Mouse (Mus musculus) neural tube, embryonic 14.5 days (tissue): ENCODE results near the gene Nav2. TPM values are rescaled to one million over a fixed set of nuclear protein-coding genes. Genes with fewer than 3 reads are reported as not detected.

Source experiments
- ATAC-seq: fragments of 200-750 bp; cut with Nextera tagmentation; 2 replicates; pipeline ENCODE4 v1.8.0; 2017; ENCODE audit warnings: low read depth, mild to moderate bottlenecking, moderate TSS enrichment, moderate library complexity
- H3K27ac ChIP-seq: fragments of 300-500 bp; sonication (generic); 2 replicates; pipeline ENCODE4 v1.5.1; 2014; ENCODE audit warnings: low read depth, mild to moderate bottlenecking, control low read depth, low read length, moderate library complexity, mixed read lengths
- H3K27me3 ChIP-seq: fragments of 300-500 bp; sonication (generic); 2 replicates; pipeline ENCODE4 v1.6.1; 2014; ENCODE audit warnings: low read length; ENCODE audit not compliant: control insufficient read depth, insufficient read depth
- H3K36me3 ChIP-seq: fragments of 300-500 bp; sonication (generic); 2 replicates; pipeline ENCODE4 v1.6.1; 2014; ENCODE audit warnings: low read length, mixed read lengths; ENCODE audit not compliant: control insufficient read depth, insufficient read depth
- H3K4me1 ChIP-seq: fragments of 300-500 bp; sonication (generic); 2 replicates; pipeline ENCODE4 v1.6.1; 2014; ENCODE audit warnings: low read length; ENCODE audit not compliant: control insufficient read depth, insufficient read depth
- H3K4me2 ChIP-seq: fragments of 300-500 bp; sonication (generic); 2 replicates; pipeline ENCODE4 v1.6.1; 2014; ENCODE audit warnings: mild to moderate bottlenecking, low read depth, low read length, control low read depth
- H3K4me3 ChIP-seq: fragments of 300-500 bp; sonication (generic); 2 replicates; pipeline ENCODE4 v1.5.1; 2014; ENCODE audit warnings: low read depth, low read length, control low read depth, mixed read lengths
- H3K9ac ChIP-seq: fragments of 300-500 bp; sonication (generic); replicated peaks from 2 replicates; pipeline ENCODE4 v1.6.1; 2014; ENCODE audit warnings: low read depth, mild to moderate bottlenecking, control low read depth, low read length, mixed read lengths
- H3K9me3 ChIP-seq: fragments of 300-500 bp; sonication (generic); 2 replicates; pipeline ENCODE4 v1.6.1; 2016; ENCODE audit warnings: low read length; ENCODE audit not compliant: control insufficient read depth
- WGBS: fragments of 180-500 bp; shearing (Covaris S2); extraction: QIAGEN DNeasy Blood & Tissue Kit; methylation state at CpG from one replicate; pipeline ENCODE4 v1.1.7; 2014; 5-methylcytosine and 5-hydroxymethylcytosine counted together
- polyA plus RNA-seq: library from polyadenylated mRNA; unstranded; fragments of >200 nt; fragmentation: Nextera tagmentation; extraction: Ambion mirVana; gene quantifications from 2 replicates; pipeline ENCODE4 v1.2.1, GENCODE M21; 2014

Gene Nav2
- polyA plus RNA-seq, 1 experiment from 2014 or later, result 36.5 TPM

GRCm38 (mm10) chr7:49450261-49451141 is 542.0 kb downstream of the Nav2 start:
- H3K4me1 ChIP-seq, result peaks cover 4% of the 10 kb centered on the region; the same call in 1 of the 2 replicates
- no peak overlapping the region for H3K27ac ChIP-seq
- no peaks in the 10 kb centered on the region for H3K27me3 ChIP-seq
- 0 out of 2 replicates have a peak, but pooled peaks have one; percentile 13 for ATAC-seq
- H3K4me2 ChIP-seq, result no peak overlapping the region
- no peaks in the 10 kb centered on the region for H3K36me3 ChIP-seq
- no peak overlapping the region for H3K9ac ChIP-seq
- H3K9me3 ChIP-seq, result no peaks in the 10 kb centered on the region
- 26% methylated on average over 22 of the region's 22 CpGs for WGBS
- no peak overlapping the region for H3K4me3 ChIP-seq

GRCm38 (mm10) chr7:49451240-49451639 is 542.7 kb downstream of the Nav2 start:
- 91% methylated on average over 10 of the region's 10 CpGs for WGBS
- no peak overlapping the region for H3K27ac ChIP-seq
- H3K9ac ChIP-seq, result no peak overlapping the region
- no peak for ATAC-seq
- H3K4me1 ChIP-seq, result peaks cover 4% of the 10 kb centered on the region; the same call in 1 of the 2 replicates
- no peak overlapping the region for H3K4me3 ChIP-seq
- H3K27me3 ChIP-seq, result no peaks in the 10 kb centered on the region
- no peaks in the 10 kb centered on the region for H3K36me3 ChIP-seq
- H3K9me3 ChIP-seq, result no peaks in the 10 kb centered on the region
- H3K4me2 ChIP-seq, result no peak overlapping the region

GRCm38 (mm10) chr7:49452274-49452673 is 543.8 kb downstream of the Nav2 start:
- H3K27ac ChIP-seq, result no peak overlapping the region
- no peak for ATAC-seq
- no peaks in the 10 kb centered on the region for H3K9me3 ChIP-seq
- H3K9ac ChIP-seq, result no peak overlapping the region
- no peak overlapping the region for H3K4me2 ChIP-seq
- H3K4me3 ChIP-seq, result no peak overlapping the region
- no peaks in the 10 kb centered on the region for H3K36me3 ChIP-seq
- H3K4me1 ChIP-seq, result peaks cover 4% of the 10 kb centered on the region; the same call in 1 of the 2 replicates
- no peaks in the 10 kb centered on the region for H3K27me3 ChIP-seq
- WGBS, result 77% methylated on average over 11 of the region's 11 CpGs

DNA sequence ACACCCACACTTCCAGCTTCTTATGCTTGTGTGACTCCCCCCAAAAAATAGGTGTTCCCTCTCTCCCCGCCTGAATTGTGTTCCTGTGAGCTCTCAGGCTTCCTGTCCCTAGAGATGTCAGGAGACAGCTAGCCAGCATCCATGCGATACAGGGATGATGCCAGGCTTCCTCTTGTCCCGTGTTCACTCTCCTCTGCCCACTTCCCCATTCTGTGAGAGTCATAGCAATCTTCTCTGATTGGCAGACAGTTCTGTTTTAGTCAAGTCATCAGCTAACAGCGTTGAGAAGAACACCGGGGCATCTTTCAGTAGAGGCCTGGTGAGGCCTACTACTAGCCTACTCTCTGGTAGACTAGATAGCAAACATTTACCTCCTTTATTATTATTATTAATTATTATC is 546.1 kb downstream of the Nav2 start:
- H3K27me3 ChIP-seq, result no peaks in the 10 kb centered on the region
- no peak overlapping the region for H3K27ac ChIP-seq
- H3K4me3 ChIP-seq, result no peak overlapping the region
- H3K36me3 ChIP-seq, result no peaks in the 10 kb centered on the region
- 95% methylated on average over 5 of the region's 5 CpGs for WGBS
- no peak overlapping the region for H3K4me2 ChIP-seq
- H3K4me1 ChIP-seq, result peaks cover 4% of the 10 kb centered on the region; the same call in 1 of the 2 replicates
- no peak for ATAC-seq
- H3K9me3 ChIP-seq, result no peaks in the 10 kb centered on the region
- H3K9ac ChIP-seq, result no peak overlapping the region

GRCm38 (mm10) chr7:49456148-49456547 is 547.6 kb downstream of the Nav2 start:
- ATAC-seq, result peak; percentile 60; the same call in 1 of the 2 replicates
- H3K4me3 ChIP-seq, result no peak overlapping the region
- no peaks in the 10 kb centered on the region for H3K36me3 ChIP-seq
- H3K27me3 ChIP-seq, result no peaks in the 10 kb centered on the region
- no peaks in the 10 kb centered on the region for H3K9me3 ChIP-seq
- WGBS, result 60% methylated on average over 2 of the region's 2 CpGs
- H3K4me2 ChIP-seq, result no peak overlapping the region
- H3K9ac ChIP-seq, result no peak overlapping the region
- no peak overlapping the region for H3K27ac ChIP-seq
- H3K4me1 ChIP-seq, result no peaks in the 10 kb centered on the region

DNA sequence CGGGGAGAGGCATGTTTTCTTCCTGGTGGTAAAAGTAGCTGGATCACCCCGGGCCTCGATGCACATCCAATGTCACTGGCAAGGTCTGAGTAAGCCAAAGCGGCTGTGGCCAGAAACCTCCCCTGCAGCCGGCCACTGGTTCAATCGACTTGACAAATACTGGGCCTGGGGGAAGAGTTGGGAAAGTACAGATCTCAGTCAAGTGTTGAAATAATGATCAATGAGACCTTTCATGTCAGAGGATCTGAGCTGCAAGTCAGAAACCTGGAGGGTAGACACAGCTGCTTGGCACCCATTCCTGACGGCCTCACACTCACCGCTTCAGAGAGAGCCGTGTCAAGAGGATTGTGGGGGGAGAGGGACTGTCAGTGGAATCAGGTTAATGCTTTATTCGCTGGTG is 548.9 kb downstream of the Nav2 start:
- no peak overlapping the region for H3K27ac ChIP-seq
- 78% methylated on average over 10 of the region's 10 CpGs for WGBS
- ATAC-seq, result no peak

GRCm38 (mm10) chr7:49457890-49458289 is 549.4 kb downstream of the Nav2 start:
- Histone ChIP-seq H3K27me3 (no peaks in the 10 kb centered on the region), H3K9me3 (no peaks in the 10 kb centered on the region), H3K27ac (no peak overlapping the region), H3K9ac (no peak overlapping the region), H3K36me3 (no peaks in the 10 kb centered on the region), H3K4me2 (no peak overlapping the region), H3K4me3 (no peak overlapping the region), H3K4me1 (no peaks in the 10 kb centered on the region)
- WGBS, result 84% methylated on average over 10 of the region's 10 CpGs
- no peak for ATAC-seq

More for the DNA sequence above, 548.9 kb downstream of the Nav2 start:
- H3K9ac ChIP-seq, result no peak overlapping the region
- H3K36me3 ChIP-seq, result no peaks in the 10 kb centered on the region
- no peaks in the 10 kb centered on the region for H3K9me3 ChIP-seq
- H3K4me1 ChIP-seq, result no peaks in the 10 kb centered on the region
- H3K27me3 ChIP-seq, result no peaks in the 10 kb centered on the region
- H3K4me2 ChIP-seq, result no peak overlapping the region
- no peak overlapping the region for H3K4me3 ChIP-seq

DNA sequence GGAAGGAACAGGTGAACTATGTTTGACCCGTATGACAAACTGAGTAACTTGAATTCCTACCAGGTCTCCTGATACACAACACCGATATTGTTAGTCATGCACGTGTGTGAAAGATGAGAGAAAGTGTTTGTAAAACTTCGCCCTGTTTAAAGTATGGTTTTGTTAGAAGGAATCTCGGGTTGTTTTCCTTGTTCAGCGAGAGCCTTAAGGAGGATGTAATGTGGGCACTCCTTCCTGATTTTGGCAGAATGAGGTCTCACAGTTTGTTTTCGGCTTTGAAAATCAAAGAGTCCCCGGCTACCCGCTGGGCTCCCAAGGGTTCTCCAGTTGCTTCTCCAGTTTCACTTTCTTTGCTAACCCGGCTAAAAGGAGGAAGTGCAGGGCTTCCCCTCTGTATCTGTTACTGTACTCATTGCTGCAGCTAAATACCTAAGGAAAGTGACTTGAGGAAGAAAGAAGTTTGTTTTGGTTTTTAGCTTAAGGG is 553.9 kb downstream of the Nav2 start:
- 22% methylated on average over 10 of the region's 10 CpGs for WGBS
- Histone ChIP-seq H3K4me1 (no peaks in the 10 kb centered on the region), H3K4me2 (no peak overlapping the region), H3K27me3 (no peaks in the 10 kb centered on the region), H3K9me3 (no peaks in the 10 kb centered on the region), H3K4me3 (no peak overlapping the region), H3K36me3 (no peaks in the 10 kb centered on the region; the same call in 1 of the 2 replicates), H3K9ac (no peak overlapping the region), H3K27ac (no peak overlapping the region)
- ATAC-seq, result no peak

- Histone ChIP-seq H3K36me3 (no peaks in the 10 kb centered on the region; the same call in 1 of the 2 replicates), H3K9ac (no peak overlapping the region), H3K4me1 (no peaks in the 10 kb centered on the region), H3K27ac (no peak overlapping the region), H3K4me3 (no peak overlapping the region), H3K27me3 (no peaks in the 10 kb centered on the region), H3K9me3 (no peaks in the 10 kb centered on the region), H3K4me2 (no peak overlapping the region)
- peak; percentile 75; the same call in 1 of the 2 replicates for ATAC-seq
- WGBS, result 55% methylated on average over 10 of the region's 10 CpGs
Measured at GRCm38 (mm10) chr7:49467861-49468260, 559.3 kb downstream of the Nav2 start.
